ENCODE assay signal across 10 mouse cellular contexts in genomic region chr9:118952180-118952579, GRCm38 (mm10). TPM values are rescaled to one million over a fixed set of nuclear protein-coding genes. Genes with fewer than 3 reads are reported as not detected.
A peak's percentile ranks its signal among the peaks of the same experiment; 100 is the strongest.
DNase-seq lines count a peak whose midpoint lies in the region; ATAC-seq lines count a peak whose summit lies in the region.
"Had no signal": no experiment of that assay in that cellular context is flagged by ENCODE, and none has a peak within 500 bp of the region (broad histone marks: within the 10 kb centered on the region; RNA-seq: fewer than 3 reads in every experiment).

No protein-coding gene starts in this region.

- H3K27ac ChIP-seq in kidney, embryonic 16.5 days (ENCODE audit: low read length): no peak overlapping the region
- H3K27ac ChIP-seq in heart, embryonic 12.5 days (ENCODE audit: poor library complexity, severe bottlenecking): peak overlapping the region; percentile 65; the same call in 1 of the 2 replicates
- peak overlapping the region; percentile 60 for H3K27ac ChIP-seq in lung, embryonic 15.5 days
- H3K27ac ChIP-seq: heart, adult 2 months had no signal

- no peak for ATAC-seq in kidney, embryonic 16.5 days (ENCODE audit: low FRiP score, low TSS enrichment)
- ATAC-seq in heart, embryonic 12.5 days (ENCODE audit: insufficient number of reproducible peaks, low FRiP score): 0 out of 2 replicates have a peak, but pooled peaks have one; percentile 54
- peak; percentile 88 for ATAC-seq in lung, embryonic 15.5 days (ENCODE audit: borderline replicate concordance, extremely low read depth, low FRiP score, low TSS enrichment)
- ATAC-seq: intestine, postnatal 0 days had no signal

- peak; percentile 58 for DNase-seq in kidney, adult 11 months
- peak; percentile 24 for DNase-seq in adipocyte (ENCODE audit: low spot score)
- no peak for DNase-seq in cerebellum, adult 9-11 months
- no peak for DNase-seq in right cerebral cortex, adult 2 months (ENCODE audit: low spot score in 2 of 2)
- no peak for DNase-seq in ovary, postnatal 10 days (ENCODE audit: low spot score)

- no peak overlapping the region for H3K4me2 ChIP-seq in kidney, embryonic 16.5 days (replicated peaks; ENCODE audit: low read depth, low read length)
- peak overlapping the region; percentile 6; the same call in 1 of the 2 replicates for H3K4me2 ChIP-seq in heart, embryonic 12.5 days
- H3K4me2 ChIP-seq in lung, embryonic 15.5 days: no peak overlapping the region

- peaks cover 16% of the 10 kb centered on the region; the same call in 1 of the 2 replicates for H3K36me3 ChIP-seq in kidney, embryonic 16.5 days (ENCODE audit: insufficient read depth, low read length)
- H3K36me3 ChIP-seq in heart, embryonic 12.5 days: peaks cover 5% of the 10 kb centered on the region
- H3K36me3 ChIP-seq in lung, embryonic 15.5 days: no peaks in the 10 kb centered on the region

- no peak overlapping the region for H3K4me3 ChIP-seq in kidney, embryonic 16.5 days (ENCODE audit: low read length)
- no peak overlapping the region for H3K4me3 ChIP-seq in heart, embryonic 12.5 days
- no peak overlapping the region for H3K4me3 ChIP-seq in lung, embryonic 15.5 days
- H3K4me3 ChIP-seq: heart, adult 2 months had no signal

- 78% methylated on average over 16 of the region's 16 CpGs for WGBS in kidney, embryonic 16.5 days
- WGBS in heart, embryonic 12.5 days: 40% methylated on average over 16 of the region's 16 CpGs
- WGBS in lung, embryonic 15.5 days: 41% methylated on average over 16 of the region's 16 CpGs

- peaks cover 3% of the 10 kb centered on the region; the same call in 1 of the 2 replicates for H3K9me3 ChIP-seq in kidney, embryonic 16.5 days (ENCODE audit: low read length)
- no peaks in the 10 kb centered on the region for H3K9me3 ChIP-seq in heart, embryonic 12.5 days (replicated peaks)
- no peaks in the 10 kb centered on the region for H3K9me3 ChIP-seq in lung, embryonic 15.5 days

- H3K27me3 ChIP-seq in kidney, embryonic 16.5 days (ENCODE audit: insufficient read depth, low read length): no peaks in the 10 kb centered on the region
- no peaks in the 10 kb centered on the region for H3K27me3 ChIP-seq in heart, embryonic 12.5 days (replicated peaks)
- no peaks in the 10 kb centered on the region for H3K27me3 ChIP-seq in lung, embryonic 15.5 days

- H3K4me1 ChIP-seq in kidney, embryonic 16.5 days (ENCODE audit: insufficient read depth, low read length): peaks cover 20% of the 10 kb centered on the region
- H3K4me1 ChIP-seq in heart, embryonic 12.5 days (replicated peaks): peaks cover 57% of the 10 kb centered on the region
- H3K4me1 ChIP-seq in lung, embryonic 15.5 days: peaks cover 37% of the 10 kb centered on the region

- no peak overlapping the region for H3K9ac ChIP-seq in kidney, embryonic 16.5 days (replicated peaks; ENCODE audit: low read length)
- H3K9ac ChIP-seq in heart, embryonic 12.5 days: no peak overlapping the region
- no peak overlapping the region for H3K9ac ChIP-seq in lung, embryonic 15.5 days

RNA-seq across cellular contexts. Expression of gene Ctdspl, which starts 25.9 kb away (rescaled TPM):
- polyA plus RNA-seq in kidney, embryonic 16.5 days (2015; fragmentation: Nextera tagmentation; extraction: Ambion mirVana): 27.5 and 30.7 TPM in 2 replicates
- polyA plus RNA-seq in heart, embryonic 12.5 days (2016; fragmentation: Nextera tagmentation; extraction: Ambion mirVana): 7.8 and 9.7 TPM in 2 replicates
- 19.0 and 22.2 TPM in 2 replicates for polyA plus RNA-seq in lung, embryonic 15.5 days (2015; fragmentation: Nextera tagmentation; extraction: Ambion mirVana)

Comparison
In these comparisons a context has a peak if more than half of its experiments do, and no peak if none do; other contexts are left out.
1. DNase-seq: peak in kidney, adult 11 months (single experiment) and adipocyte (single experiment); none in cerebellum, adult 9-11 months (single experiment), right cerebral cortex, adult 2 months (0 of 2) and ovary, postnatal 10 days (single experiment).